Comparison of ENCODE assay signal across 8 mouse cellular contexts in the genomic region with DNA sequence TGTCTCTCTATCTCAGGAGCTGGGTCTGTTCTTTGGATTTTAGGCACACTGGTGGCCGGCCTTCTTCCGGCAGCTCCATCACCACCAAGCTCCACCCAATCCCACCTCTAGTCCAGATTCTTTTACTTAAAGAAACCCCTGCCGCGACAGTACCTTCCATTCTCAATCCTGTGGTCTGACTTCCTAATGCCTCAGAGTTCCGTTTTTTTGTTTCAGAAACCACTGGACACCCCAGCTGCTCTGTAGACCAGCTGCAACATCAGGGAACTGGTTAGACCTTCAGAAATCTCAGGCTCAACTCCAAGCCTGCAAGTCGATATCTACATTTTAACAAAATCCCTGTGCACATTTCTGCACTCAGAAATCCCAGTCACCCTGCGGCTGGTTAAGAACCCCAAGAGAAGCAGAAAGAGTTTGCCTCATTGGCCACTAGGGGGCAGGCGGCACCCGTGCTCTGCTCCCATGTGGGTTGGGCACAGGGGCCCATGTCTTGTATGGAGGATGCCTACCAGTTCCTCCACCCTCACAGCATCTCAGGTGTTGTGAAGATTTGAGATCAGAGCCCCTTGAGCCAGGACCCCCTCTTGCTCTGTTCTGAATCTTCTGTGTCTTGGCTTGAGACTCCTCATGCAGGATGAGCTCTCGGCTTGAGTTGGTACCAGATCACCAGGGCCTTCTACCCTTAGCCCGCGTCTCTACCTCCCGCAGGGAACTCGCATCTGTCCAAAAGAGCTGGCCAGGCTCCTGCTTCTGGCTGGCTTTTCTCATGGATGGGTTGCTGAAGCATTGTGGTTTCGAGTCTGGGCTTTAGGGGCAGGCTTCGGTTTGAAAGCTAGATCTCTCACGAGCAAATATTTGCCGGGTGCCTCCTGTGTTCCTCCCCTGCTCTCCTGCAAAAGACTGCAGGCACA.
DNase-seq lines count a peak whose midpoint lies in the region; ATAC-seq and TF ChIP-seq lines count a peak whose summit lies in the region.

No protein-coding gene starts in this region.

- no peaks in the 10 kb centered on the region for H3K36me3 ChIP-seq in embryonic facial prominence, embryonic 11.5 days (replicated peaks; ENCODE audit: control insufficient read depth, insufficient read depth, low read depth, low read length)
- H3K36me3 ChIP-seq in thymus, adult 2 months (ENCODE audit: control insufficient read depth, insufficient read depth, low read length), result 0 out of 2 replicates have a peak, but pooled peaks cover 8% of the 10 kb centered on the region

- H3K27ac ChIP-seq in embryonic facial prominence, embryonic 11.5 days (replicated peaks; ENCODE audit: low read depth, low read length), result no peak overlapping the region
- H3K27ac ChIP-seq in thymus, adult 2 months (ENCODE audit: control insufficient read depth, insufficient read depth, low read length), result no peak overlapping the region

- peak; percentile 76 for DNase-seq in adrenal gland, postnatal 25 days
- peak; percentile 82 for DNase-seq in embryonic facial prominence, embryonic 11.5 days (ENCODE audit: low spot score)
- peak; percentile 49 for DNase-seq in heart, adult 8-10 months (ENCODE audit: low spot score)
- DNase-seq in kidney, postnatal 25 days, result peak; percentile 64 to 67
- peak; percentile 14 to 46 for DNase-seq in lung, adult 18-20 months
- DNase-seq in thymus, adult 2 months, result peak; percentile 66

- no peak overlapping the region for H3K9ac ChIP-seq in embryonic facial prominence, embryonic 11.5 days (replicated peaks; ENCODE audit: low read length)

- no peak for TF ChIP-seq POLR2A in thymus, adult 2 months (IDR thresholded peaks at IDR 0.05; ENCODE audit: control insufficient read depth, extremely low read depth, insufficient read depth, low read length, poor library complexity)

- peak; percentile 89; the same call in 1 of the 2 replicates for TF ChIP-seq CTCF in thymus, adult 2 months (IDR thresholded peaks at IDR 0.05; ENCODE audit: borderline replicate concordance, control insufficient read depth, extremely low read depth, insufficient read depth, low read length, poor library complexity)

- ATAC-seq in CD4-positive, CD25-positive, alpha-beta regulatory T cell, adult 4 months, result peak; percentile 72
- no peak; the same call in 1 of the 2 replicates for ATAC-seq in embryonic facial prominence, embryonic 11.5 days (replicated peaks; ENCODE audit: insufficient number of reproducible peaks, low FRiP score, low TSS enrichment, low read depth)
- ATAC-seq in neutrophil, adult 5-6 weeks (ENCODE audit: extremely low read depth, insufficient number of reproducible peaks, low FRiP score, poor library complexity, severe bottlenecking), result peak; percentile 35; the same call in 1 of the 2 replicates

- 59% methylated on average over 18 of the region's 18 CpGs for WGBS in embryonic facial prominence, embryonic 11.5 days
- 63% methylated on average over 18 of the region's 18 CpGs for WGBS in thymus, adult 2 months

- H3K4me3 ChIP-seq in embryonic facial prominence, embryonic 11.5 days (ENCODE audit: low read depth, low read length), result no peak overlapping the region
- H3K4me3 ChIP-seq in thymus, adult 2 months (ENCODE audit: control insufficient read depth, insufficient read depth, low read length), result no peak overlapping the region

- H3K4me2 ChIP-seq in embryonic facial prominence, embryonic 11.5 days (ENCODE audit: low read depth, low read length), result no peak overlapping the region

- no peaks in the 10 kb centered on the region for H3K27me3 ChIP-seq in embryonic facial prominence, embryonic 11.5 days (ENCODE audit: control insufficient read depth, insufficient read depth, low read length)
- H3K27me3 ChIP-seq in thymus, adult 2 months (ENCODE audit: control insufficient read depth, insufficient read depth, low read length), result no peaks in the 10 kb centered on the region

- no peaks in the 10 kb centered on the region for H3K4me1 ChIP-seq in embryonic facial prominence, embryonic 11.5 days (ENCODE audit: control insufficient read depth, insufficient read depth, low read length)
- peaks cover 3% of the 10 kb centered on the region; the same call in 1 of the 2 replicates for H3K4me1 ChIP-seq in thymus, adult 2 months (replicated peaks; ENCODE audit: control insufficient read depth, insufficient read depth, low read length)

- H3K9me3 ChIP-seq in embryonic facial prominence, embryonic 11.5 days (replicated peaks; ENCODE audit: control insufficient read depth, low read length), result no peaks in the 10 kb centered on the region; the same call in 1 of the 2 replicates

Comparison
In these comparisons a context has a peak if more than half of its experiments do, and no peak if none do; other contexts are left out.
1. DNase-seq: peak in every context shown above with its lines; median percentile 82 in embryonic facial prominence, embryonic 11.5 days; 76 in adrenal gland, postnatal 25 days; 66 in thymus, adult 2 months; 66 in kidney, postnatal 25 days; 49 in heart, adult 8-10 months; 30 in lung, adult 18-20 months.